Mouse (Mus musculus): ENCODE measurements at regions not wholly inside any gene's neighbourhood (a gene's known extent, or its start where the extent isn't known, plus 50 kb on each side); places are given as distances from the start of the nearest gene placed in this dataset.

DNA sequence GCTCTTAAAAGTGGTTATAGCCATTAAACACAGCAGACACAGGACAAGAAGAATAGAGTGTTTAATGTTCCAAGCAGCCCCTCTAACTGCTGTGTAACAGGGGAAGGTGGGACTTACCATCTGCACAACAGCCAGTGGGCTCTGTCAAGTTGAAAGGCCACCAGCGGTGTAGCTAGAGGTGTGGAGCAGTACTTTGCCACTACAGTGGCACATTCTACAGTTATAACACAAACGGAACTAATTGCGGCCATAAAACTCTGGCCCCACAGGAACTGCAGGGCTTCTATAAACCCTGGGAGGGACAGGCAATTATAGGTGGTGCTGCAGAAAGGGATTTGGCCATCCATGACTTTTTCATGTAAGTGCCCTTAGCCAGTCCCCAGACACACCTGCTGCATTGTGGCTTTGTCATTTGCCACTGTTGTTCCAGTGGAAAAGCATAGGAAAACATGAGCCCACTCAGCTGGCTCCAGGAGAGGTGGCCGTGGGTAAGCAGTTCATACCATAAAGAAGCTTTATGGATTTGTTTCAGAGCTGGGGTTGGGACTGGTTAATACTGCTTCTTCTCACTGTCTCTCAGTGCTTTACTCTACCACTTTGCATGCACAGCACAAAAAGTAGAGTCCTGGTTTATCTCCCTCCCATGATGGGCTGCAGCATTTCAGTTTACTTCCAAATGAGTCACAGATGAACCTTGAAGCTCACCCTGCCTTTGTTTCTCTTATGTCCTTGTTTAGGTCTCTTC lies 199.8 kb upstream of the Ankrd50 start:
- Histone ChIP-seq H3K4me3 (replicated peaks; ENCODE audit: low read length) (no peak overlapping the region), H3K36me3 (ENCODE audit: control insufficient read depth, insufficient read depth, low read length) (no peaks in the 10 kb centered on the region), H3K4me2 (replicated peaks; ENCODE audit: low read depth, low read length, severe bottlenecking) (no peak overlapping the region), H3K4me1 (ENCODE audit: control insufficient read depth, insufficient read depth, low read length) (peaks cover 4% of the 10 kb centered on the region; the same call in 1 of the 2 replicates), H3K27me3 (ENCODE audit: control insufficient read depth, insufficient read depth, low read length) (no peaks in the 10 kb centered on the region), H3K9ac (ENCODE audit: low read depth, low read length, severe bottlenecking) (no peak overlapping the region), H3K9me3 (ENCODE audit: control insufficient read depth, low read length) (0 out of 2 replicates have a peak, but pooled peaks cover 4% of the 10 kb centered on the region), H3K27ac (replicated peaks; ENCODE audit: low read depth, low read length) (no peak overlapping the region)
- no peak for TF ChIP-seq POLR2A (IDR thresholded peaks at IDR 0.05; ENCODE audit: borderline replicate concordance, extremely low read depth, insufficient read depth, insufficient read length)
- DNase-seq (ENCODE audit: low spot score) = no peak
- ATAC-seq (ENCODE audit: low FRiP score, low read depth) = no peak
- 9% methylated on average over 4 of the region's 4 CpGs for WGBS

DNA sequence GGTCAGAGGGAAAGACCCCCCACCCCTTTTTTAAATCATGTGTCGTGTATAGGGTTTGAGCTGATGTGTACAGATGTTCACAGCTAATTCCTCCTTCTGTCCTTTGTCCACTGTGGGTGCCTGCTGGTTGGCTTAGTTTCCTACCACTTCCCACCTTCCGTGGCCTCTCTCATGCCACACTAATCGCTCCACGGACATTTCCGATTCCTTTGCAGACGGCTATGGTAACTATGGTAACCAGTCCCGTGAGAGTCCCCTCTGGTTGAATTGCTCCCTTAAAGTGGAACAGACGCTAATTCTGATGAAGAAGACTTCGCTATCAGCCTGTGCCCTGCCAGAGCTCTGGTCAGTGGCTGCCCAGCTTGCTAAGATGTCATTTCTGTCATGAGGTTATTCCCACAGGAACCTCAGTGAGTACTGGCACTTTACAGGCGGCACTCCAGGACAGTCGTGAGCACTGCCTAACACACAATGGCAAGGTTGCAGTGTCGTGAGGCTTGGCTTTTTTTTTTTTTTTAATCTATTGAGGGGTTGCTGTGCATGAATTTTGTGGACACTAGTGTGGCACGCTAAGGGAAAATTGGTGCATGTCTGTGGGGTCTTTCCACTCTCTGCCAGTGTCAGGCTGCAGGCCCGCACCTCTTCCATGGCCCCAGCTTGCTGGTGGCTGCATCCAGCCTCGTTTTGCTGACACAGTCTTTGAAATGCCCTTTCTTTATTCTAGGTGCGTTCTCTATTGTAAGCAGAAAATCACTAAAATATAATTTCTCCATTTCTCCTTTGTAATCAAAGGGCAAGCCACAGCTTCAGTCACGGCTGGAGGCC lies 179.2 kb upstream of the Ankrd50 start:
- no peak for TF ChIP-seq POLR2A (IDR thresholded peaks at IDR 0.05; ENCODE audit: borderline replicate concordance, extremely low read depth, insufficient read depth, insufficient read length)
- H3K27ac ChIP-seq (replicated peaks; ENCODE audit: low read depth, low read length) = no peak overlapping the region
- H3K4me1 ChIP-seq (ENCODE audit: control insufficient read depth, insufficient read depth, low read length) = peaks cover 17% of the 10 kb centered on the region
- H3K4me3 ChIP-seq (replicated peaks; ENCODE audit: low read length) = no peak overlapping the region
- no peaks in the 10 kb centered on the region for H3K36me3 ChIP-seq (ENCODE audit: control insufficient read depth, insufficient read depth, low read length)
- no peak overlapping the region for H3K4me2 ChIP-seq (replicated peaks; ENCODE audit: low read depth, low read length, severe bottlenecking)
- H3K27me3 ChIP-seq (ENCODE audit: control insufficient read depth, insufficient read depth, low read length) = no peaks in the 10 kb centered on the region
- no peak overlapping the region for H3K9ac ChIP-seq (ENCODE audit: low read depth, low read length, severe bottlenecking)
- H3K9me3 ChIP-seq (ENCODE audit: control insufficient read depth, low read length) = peaks cover 4% of the 10 kb centered on the region; the same call in 1 of the 2 replicates
- WGBS = 41% methylated on average over 17 of the region's 17 CpGs
- ATAC-seq (ENCODE audit: low FRiP score, low read depth) = no peak
- peak; percentile 61 for DNase-seq (ENCODE audit: low spot score)

- H3K27me3 ChIP-seq (ENCODE audit: control insufficient read depth, insufficient read depth, low read length) = no peaks in the 10 kb centered on the region
- TF ChIP-seq POLR2A (IDR thresholded peaks at IDR 0.05; ENCODE audit: borderline replicate concordance, extremely low read depth, insufficient read depth, insufficient read length) = no peak
- DNase-seq (ENCODE audit: low spot score) (no peak), ATAC-seq (ENCODE audit: low FRiP score, low read depth) (no peak)
- no peaks in the 10 kb centered on the region for H3K36me3 ChIP-seq (ENCODE audit: control insufficient read depth, insufficient read depth, low read length)
- H3K4me2 ChIP-seq (replicated peaks; ENCODE audit: low read depth, low read length, severe bottlenecking) = no peak overlapping the region
- peaks cover 4% of the 10 kb centered on the region; the same call in 1 of the 2 replicates for H3K9me3 ChIP-seq (ENCODE audit: control insufficient read depth, low read length)
- no peak overlapping the region for H3K4me3 ChIP-seq (replicated peaks; ENCODE audit: low read length)
- H3K27ac ChIP-seq (replicated peaks; ENCODE audit: low read depth, low read length) = no peak overlapping the region
- H3K4me1 ChIP-seq (ENCODE audit: control insufficient read depth, insufficient read depth, low read length) = peaks cover 17% of the 10 kb centered on the region
- H3K9ac ChIP-seq (ENCODE audit: low read depth, low read length, severe bottlenecking) = no peak overlapping the region
- WGBS = 70% methylated on average over 5 of the region's 5 CpGs
Measured at GRCm38 (mm10) chr3:38663023-38663422, 178.4 kb upstream of the Ankrd50 start.

DNA sequence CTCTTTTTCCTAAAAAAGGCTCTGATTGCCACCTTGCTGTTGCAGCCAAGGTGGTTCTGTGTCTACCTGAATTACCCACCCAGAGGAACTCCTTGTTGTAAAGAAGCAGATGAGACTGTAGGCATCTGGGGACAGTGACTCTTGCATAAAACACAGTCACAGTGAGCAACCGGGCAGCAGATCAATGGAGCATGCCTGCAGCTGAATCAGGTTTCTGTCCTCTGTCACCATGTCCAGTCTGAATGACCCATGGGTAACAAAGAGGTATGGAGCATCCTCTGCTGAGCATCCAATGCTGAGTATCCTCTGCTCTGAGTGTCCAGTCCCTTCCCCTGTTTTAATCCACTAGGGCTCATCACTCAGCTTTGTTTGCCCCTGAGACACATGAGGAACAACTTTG lies 172.1 kb upstream of the Ankrd50 start:
- no peak for ATAC-seq (ENCODE audit: low FRiP score, low read depth)
- WGBS = 75% methylated on average over 1 of the region's 1 CpGs

DNA sequence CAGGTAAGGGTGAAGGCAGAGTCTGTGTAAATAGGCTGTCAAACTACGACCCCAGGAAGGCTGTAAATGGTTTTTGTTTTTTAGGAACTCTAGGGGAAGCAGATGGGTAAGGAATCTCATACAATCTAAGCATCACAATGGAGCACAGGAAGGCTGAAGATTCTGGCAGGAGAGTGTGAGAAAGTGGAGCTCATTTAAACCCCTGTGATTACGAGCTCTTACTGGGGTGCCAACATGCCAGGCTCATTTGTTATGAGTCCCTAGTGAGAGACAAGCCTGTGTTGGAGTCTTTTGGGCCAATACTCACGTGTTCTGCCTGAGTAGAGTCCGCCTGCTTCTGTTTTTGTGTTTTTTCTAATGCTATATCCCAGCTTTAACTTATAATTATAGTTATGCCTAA lies 169.3 kb upstream of the Ankrd50 start:
- ATAC-seq (ENCODE audit: low FRiP score, low read depth) = no peak
- Histone ChIP-seq H3K4me2 (replicated peaks; ENCODE audit: low read depth, low read length, severe bottlenecking) (no peak overlapping the region), H3K27ac (replicated peaks; ENCODE audit: low read depth, low read length) (no peak overlapping the region), H3K9ac (ENCODE audit: low read depth, low read length, severe bottlenecking) (no peak overlapping the region), H3K9me3 (ENCODE audit: control insufficient read depth, low read length) (no peaks in the 10 kb centered on the region), H3K36me3 (ENCODE audit: control insufficient read depth, insufficient read depth, low read length) (no peaks in the 10 kb centered on the region), H3K4me1 (ENCODE audit: control insufficient read depth, insufficient read depth, low read length) (peaks cover 6% of the 10 kb centered on the region; the same call in 1 of the 2 replicates), H3K4me3 (replicated peaks; ENCODE audit: low read length) (no peak overlapping the region), H3K27me3 (ENCODE audit: control insufficient read depth, insufficient read depth, low read length) (no peaks in the 10 kb centered on the region)
- TF ChIP-seq POLR2A (IDR thresholded peaks at IDR 0.05; ENCODE audit: borderline replicate concordance, extremely low read depth, insufficient read depth, insufficient read length) = no peak
- no peak for DNase-seq (ENCODE audit: low spot score)
- 37% methylated on average over 4 of the region's 4 CpGs for WGBS

More for the DNA sequence above, 172.1 kb upstream of the Ankrd50 start:
- Histone ChIP-seq H3K9me3 (ENCODE audit: control insufficient read depth, low read length) (no peaks in the 10 kb centered on the region), H3K36me3 (ENCODE audit: control insufficient read depth, insufficient read depth, low read length) (no peaks in the 10 kb centered on the region), H3K9ac (ENCODE audit: low read depth, low read length, severe bottlenecking) (no peak overlapping the region), H3K4me2 (replicated peaks; ENCODE audit: low read depth, low read length, severe bottlenecking) (no peak overlapping the region), H3K27ac (replicated peaks; ENCODE audit: low read depth, low read length) (no peak overlapping the region), H3K4me1 (ENCODE audit: control insufficient read depth, insufficient read depth, low read length) (peaks cover 6% of the 10 kb centered on the region; the same call in 1 of the 2 replicates), H3K4me3 (replicated peaks; ENCODE audit: low read length) (no peak overlapping the region), H3K27me3 (ENCODE audit: control insufficient read depth, insufficient read depth, low read length) (no peaks in the 10 kb centered on the region)
- TF ChIP-seq POLR2A (IDR thresholded peaks at IDR 0.05; ENCODE audit: borderline replicate concordance, extremely low read depth, insufficient read depth, insufficient read length) = no peak
- DNase-seq (ENCODE audit: low spot score) = no peak

Measured in limb, embryonic 14.5 days (tissue).